Mouse (Mus musculus) adrenal gland, adult (tissue): ENCODE data around the gene Hist1h2bh.
"Not testable (repeated sequence)": the region's sequence is repeated elsewhere in the genome, so short reads cannot be mapped to it uniquely, and the experiment has no call there.

Experiments used
- DNase-seq, 2 experiments: peaks; one replicate each; pipeline ENCODE4 v3.0.0; 2022 to 2023; ENCODE audit warnings: low spot score in 1 of 2; ENCODE audit not compliant: inconsistent age in 2 of 2

Gene Hist1h2bh

GRCm38 (mm10) chr13:23574546-23575170 lies 31.5 kb upstream of the Hist1h2bh start:
- DNase-seq, result peak in 1 of 2 experiments; percentile 51

GRCm38 (mm10) chr13:23573898-23574524 lies 30.8 kb upstream of the Hist1h2bh start, which contains the start of the genes Hist1h2bf and Hist1h2ad:
Gene Hist1h2bf, minus strand, starts transcription at chr13:23574196.
Gene Hist1h2ad, plus strand, starts transcription at chr13:23574381.
- DNase-seq, result peak; percentile 84 to 95

DNA sequence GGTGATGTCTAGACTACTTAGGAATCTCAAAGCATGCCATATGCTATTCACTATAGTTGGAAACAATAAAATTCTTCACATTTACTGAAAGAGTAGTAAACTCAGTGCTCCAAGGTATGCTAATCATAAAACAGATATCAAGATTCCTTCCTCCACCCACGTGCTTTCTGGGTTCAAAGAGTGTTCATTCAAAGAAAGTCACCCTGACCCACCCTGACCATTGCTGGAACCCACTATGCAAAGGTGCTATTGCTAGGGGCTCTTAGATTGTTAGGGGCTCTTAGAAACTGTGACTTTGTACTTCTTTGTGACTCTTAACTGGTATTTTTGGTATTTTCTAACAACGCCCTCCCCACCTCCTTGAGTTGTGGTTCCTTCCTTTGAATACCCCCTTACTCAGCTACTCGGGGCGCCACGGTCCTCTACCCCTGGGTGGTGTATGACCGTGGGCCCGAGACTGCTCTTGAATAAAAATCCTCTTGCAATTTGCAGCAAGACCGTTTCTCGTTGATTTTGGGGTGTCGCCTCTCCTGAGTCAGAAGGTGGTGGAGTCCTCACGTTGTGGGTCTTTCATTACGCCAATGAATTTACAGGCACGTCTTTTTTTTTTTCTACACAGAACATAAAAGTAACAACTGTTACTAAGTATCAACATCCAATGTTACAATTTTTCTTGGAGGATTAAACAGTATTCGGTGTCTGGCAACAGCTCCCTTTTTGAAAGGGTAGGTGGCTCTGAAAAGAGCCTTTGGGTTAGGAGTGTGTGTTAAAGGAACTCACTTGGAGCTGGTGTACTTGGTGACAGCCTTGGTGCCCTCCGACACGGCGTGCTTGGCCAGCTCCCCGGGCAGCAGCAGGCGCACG lies 30.1 kb upstream of the Hist1h2bh start:
- DNase-seq, result peak in 1 of 2 experiments; percentile 52

DNA sequence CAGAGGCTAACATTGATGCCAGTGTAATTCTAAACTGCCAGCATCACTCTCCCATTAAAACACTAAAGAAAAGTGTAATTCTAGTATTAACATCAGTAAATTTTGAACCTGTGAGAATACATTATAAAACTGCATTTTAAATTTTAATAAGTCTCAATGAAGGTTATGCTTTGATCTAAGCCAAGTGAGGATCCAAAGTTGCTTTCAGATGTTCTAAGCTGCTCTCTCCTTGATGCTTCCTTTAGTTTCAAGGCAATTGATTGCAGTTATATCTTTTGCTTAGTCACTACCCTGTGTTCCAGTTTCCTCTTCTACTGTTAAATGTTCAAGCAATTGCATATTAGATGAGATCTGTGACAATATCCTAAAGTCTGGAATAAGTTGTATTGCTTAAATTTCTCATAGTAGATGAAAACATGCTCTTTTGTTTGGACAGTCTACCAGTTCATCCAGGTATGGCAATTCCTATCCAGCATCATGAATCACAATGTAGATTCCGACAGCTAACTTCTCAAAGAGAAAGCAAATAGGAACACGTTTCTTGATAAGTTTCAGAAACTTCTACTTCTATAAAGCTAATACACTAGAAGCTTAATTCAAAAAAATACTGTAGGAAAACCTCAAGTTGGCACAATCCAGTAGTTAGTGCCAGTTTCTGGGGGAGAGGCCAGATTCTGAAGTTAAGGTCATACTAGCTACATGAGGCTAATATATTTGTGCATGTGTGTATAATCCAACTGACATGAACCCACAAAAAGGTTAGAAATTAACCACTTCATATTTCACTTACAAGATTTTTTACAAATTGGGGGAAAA lies 29.2 kb upstream of the Hist1h2bh start:
- DNase-seq, result no peak

DNA sequence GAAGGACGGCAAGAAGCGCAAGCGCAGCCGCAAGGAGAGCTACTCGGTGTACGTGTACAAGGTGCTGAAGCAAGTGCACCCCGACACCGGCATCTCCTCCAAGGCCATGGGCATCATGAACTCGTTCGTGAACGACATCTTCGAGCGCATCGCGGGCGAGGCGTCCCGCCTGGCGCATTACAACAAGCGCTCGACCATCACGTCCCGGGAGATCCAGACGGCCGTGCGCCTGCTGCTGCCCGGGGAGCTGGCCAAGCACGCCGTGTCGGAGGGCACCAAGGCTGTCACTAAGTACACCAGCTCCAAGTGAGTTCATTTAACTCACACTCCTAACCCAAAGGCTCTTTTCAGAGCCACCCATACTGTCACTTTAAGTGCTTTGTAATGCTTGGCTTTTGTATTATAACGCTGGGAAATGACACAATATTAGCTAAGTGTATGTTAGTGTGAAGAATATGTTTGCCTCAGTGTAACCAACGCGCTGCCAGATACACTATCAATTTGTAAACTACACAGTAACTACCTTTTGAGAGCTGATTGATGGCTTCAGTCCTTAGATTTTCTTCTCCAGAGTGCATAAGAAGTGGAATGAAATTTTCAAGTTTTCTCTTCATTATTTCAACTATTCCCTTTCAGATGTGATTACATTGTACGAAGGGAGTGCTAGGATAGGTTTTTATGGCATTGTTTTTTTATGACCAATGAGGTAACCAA lies 28.5 kb upstream of the Hist1h2bh start:
- peak in 1 of 2 experiments; percentile 66 for DNase-seq

DNA sequence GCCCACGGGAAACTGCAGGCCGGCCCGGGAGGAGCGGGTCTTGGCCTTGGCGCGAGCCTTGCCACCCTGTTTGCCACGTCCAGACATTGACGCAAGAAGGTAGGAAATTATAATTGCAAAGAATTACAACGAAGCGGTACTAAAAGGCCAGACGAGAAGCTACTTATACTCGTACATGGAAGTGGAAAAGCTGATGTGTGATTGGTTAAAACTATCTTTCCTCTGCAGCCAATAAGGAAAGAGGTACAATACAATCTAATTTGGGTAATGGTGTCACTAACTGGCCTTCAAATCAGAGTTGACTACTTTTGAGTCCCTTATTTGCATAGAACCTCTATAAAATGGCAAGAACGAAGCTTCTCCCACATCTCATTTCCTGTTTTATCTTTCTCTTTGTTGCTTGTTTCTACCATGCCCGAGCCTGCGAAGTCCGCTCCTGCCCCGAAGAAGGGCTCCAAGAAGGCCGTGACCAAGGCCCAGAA lies 27.9 kb upstream of the Hist1h2bh start, which contains the start of the genes Hist1h2ae and Hist1h2bg:
Gene Hist1h2ae, minus strand, starts transcription at position 199 of the 482 bp plus-strand sequence.
Gene Hist1h2bg, plus strand, starts transcription at position 375 of the 482 bp plus-strand sequence.
- peak; percentile 80 to 96 for DNase-seq

DNA sequence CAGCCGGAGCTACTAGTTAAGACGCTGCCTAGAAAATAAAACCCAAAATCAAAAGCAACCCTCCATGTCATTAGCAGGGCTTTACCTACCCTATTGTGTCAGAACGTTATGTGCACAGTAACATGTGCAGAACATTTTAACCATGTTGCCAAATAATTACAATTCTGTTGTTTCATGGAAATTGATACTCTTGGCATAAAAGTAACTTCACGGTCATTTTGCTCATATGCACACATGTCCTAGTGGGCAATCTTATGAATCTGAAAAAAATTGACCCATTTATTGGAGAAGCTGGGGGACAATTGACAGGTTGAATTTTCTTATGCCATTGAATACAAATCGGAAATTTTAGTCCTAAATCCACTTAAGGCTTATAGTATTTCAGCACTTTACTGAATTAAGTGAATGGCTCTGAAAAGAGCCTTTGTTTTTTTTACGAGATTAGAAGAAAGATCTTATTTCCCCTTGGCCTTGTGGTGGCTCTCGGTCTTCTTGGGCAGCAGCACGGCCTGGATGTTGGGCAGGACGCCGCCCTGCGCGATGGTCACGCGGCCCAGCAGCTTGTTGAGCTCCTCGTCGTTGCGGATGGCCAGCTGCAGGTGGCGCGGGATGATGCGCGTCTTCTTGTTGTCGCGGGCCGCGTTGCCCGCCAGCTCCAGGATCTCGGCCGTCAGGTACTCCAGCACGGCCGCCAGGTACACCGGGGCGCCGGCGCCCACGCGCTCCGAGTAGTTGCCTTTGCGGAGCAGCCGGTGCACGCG lies 27.2 kb upstream of the Hist1h2bh start:
- peak in 1 of 2 experiments; percentile 39 for DNase-seq

- DNase-seq, result no peak
Observed at GRCm38 (mm10) chr13:23564482-23564881, 21.3 kb upstream of the Hist1h2bh start.

GRCm38 (mm10) chr13:23562699-23563462 lies 19.7 kb upstream of the Hist1h2bh start:
- peak; percentile 49 to 90 for DNase-seq

DNA sequence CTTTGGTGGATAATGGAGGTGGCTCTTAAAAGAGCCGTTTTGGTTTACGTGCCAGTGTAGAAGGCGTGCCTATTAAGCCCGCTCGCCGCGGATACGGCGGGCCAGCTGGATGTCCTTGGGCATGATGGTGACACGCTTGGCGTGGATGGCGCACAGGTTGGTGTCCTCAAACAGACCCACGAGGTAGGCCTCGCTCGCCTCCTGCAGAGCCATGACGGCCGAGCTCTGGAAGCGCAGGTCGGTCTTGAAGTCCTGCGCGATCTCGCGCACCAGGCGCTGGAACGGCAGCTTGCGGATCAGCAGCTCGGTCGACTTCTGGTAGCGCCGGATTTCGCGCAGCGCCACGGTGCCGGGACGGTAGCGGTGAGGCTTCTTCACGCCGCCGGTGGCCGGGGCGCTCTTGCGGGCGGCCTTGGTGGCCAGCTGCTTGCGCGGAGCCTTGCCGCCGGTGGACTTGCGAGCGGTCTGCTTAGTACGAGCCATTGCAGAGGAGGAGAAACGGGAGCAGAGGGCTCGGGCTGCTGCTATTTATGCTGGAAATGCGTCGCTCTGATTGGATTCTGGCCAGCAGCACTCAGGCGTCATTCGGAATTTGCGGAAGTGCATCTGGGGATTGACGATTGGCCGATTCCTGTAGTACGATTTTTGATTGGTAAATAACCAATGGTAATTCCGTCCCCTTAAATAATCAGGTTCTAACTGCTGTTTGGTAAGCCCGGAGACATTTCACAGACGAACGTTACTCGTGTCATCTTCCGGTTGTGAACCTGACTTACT lies 18.9 kb upstream of the Hist1h2bh start, which contains the start of gene Hist1h3e:
Gene Hist1h3e, minus strand, starts transcription at position 487 of the 777 bp plus-strand sequence.
- peak; percentile 95 to 98 for DNase-seq

DNA sequence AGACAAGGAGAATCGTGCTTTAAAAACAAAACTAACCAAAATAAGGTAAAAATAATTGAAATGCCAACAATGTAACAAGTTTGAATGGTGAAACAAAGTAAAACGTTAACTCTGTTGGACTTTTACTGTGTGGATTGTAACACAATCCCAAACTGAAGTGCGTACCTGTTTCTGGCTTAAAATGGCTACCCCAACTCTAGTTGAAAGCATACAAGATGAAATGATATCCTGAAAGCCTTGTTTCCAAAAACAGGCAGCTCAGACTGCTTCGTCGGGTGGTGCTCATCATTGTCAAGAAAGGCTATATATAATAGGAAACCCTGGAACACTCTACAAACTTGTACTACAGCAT lies 18.3 kb upstream of the Hist1h2bh start:
- DNase-seq, result not testable (repeated sequence)

DNA sequence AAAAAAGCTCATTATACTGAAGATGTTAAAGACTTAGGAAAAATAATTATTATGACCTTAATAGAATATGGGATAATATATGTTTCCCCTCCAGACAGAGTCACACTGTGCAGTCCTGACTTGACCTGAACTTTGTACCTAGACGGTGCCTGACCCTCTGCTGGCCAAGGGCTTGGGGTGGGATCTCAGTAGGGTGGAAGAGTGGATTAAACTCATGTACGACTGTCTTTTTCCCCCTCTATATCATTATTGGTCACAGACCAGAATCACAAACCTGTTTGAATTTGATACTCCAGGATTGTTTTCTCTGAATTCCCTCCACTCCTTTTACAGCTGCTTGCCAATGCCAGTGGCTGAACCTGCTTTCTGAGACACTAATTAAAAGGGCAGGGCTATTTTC lies 17.5 kb upstream of the Hist1h2bh start:
- DNase-seq, result not testable (repeated sequence)

- no peak for DNase-seq
Observed at GRCm38 (mm10) chr13:23556906-23557305, 13.7 kb upstream of the Hist1h2bh start.

DNA sequence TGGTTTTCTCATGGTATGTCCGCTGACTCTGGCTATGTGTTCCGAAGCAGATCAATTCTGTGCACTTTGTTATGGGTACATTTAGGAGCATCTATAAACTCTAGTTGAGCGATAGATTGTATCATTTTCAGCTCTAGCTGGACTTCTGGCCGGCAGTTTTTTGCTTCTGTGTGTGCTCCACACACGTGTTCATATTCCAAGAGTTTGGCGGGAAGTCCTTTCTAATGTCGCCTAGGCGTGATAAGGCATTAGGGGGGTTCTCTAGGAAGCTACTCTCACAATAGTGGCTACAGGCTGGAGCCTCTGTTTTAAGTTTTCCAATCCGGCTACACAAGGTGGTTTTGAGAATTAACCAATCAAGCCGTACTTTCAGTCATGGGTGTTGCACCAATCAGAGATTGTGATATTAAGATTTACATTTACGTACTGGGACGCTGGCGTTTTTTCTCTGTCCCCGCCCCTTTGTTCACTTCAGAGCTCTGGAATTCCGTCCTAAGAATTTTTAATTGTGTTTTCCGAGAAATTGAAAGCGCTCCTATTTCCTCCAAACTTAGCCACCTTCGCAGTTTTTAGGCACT lies 12.7 kb upstream of the Hist1h2bh start:
- DNase-seq, result peak; percentile 66 to 94

DNA sequence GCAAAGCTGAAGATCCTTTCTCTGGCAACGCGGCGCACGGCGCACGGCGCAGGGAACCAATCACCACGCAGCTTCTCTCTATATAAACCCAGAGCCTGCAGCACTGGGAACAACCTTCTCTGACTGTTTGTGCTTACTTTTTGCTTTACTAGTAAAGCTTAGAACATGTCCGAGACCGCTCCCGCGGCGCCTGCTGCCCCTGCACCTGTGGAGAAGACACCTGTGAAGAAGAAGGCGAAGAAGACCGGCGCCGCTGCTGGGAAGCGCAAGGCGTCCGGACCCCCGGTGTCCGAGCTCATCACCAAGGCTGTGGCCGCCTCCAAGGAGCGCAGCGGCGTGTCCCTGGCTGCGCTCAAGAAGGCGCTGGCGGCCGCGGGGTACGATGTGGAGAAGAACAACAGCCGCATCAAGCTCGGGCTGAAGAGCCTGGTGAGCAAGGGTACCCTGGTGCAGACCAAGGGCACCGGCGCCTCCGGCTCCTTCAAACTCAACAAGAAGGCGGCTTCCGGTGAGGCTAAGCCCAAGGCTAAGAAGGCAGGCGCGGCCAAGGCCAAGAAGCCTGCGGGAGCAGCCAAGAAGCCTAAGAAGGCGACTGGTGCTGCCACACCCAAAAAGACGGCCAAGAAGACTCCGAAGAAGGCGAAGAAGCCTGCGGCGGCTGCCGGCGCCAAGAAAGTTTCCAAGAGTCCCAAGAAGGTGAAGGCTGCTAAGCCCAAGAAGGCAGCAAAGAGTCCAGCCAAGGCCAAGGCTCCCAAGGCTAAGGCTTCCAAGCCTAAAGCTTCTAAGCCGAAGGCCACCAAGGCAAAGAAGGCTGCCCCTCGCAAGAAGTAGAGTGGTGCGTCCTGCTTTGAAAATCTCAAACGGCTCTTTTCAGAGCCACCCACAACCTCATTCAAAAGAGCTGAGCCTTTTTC lies 12.0 kb upstream of the Hist1h2bh start:
- peak; percentile 76 to 93 for DNase-seq

GRCm38 (mm10) chr13:23554393-23554792 lies 11.2 kb upstream of the Hist1h2bh start:
- no peak for DNase-seq
